12 mouse cellular contexts compared by ENCODE assay signal in genomic region chr14:30291389-30292134, GRCm38 (mm10).
DNase-seq lines count a peak whose midpoint lies in the region; ATAC-seq and TF ChIP-seq lines count a peak whose summit lies in the region.
"Had no signal": no experiment of that assay in that cellular context is flagged by ENCODE, and none has a peak within 500 bp of the region (broad histone marks: within the 10 kb centered on the region; RNA-seq: fewer than 3 reads in every experiment).

No protein-coding gene starts in this region.

- intact Hi-C loops in heart, adult 2 months (cut with DNase I) = no loop called here

- no peak for TF ChIP-seq EP300 in heart, adult 2 months (IDR thresholded peaks at IDR 0.05; ENCODE audit: insufficient read depth, low read depth, low read length)

- no peaks in the 10 kb centered on the region for H3K27me3 ChIP-seq in heart, adult 2 months (ENCODE audit: control insufficient read depth, insufficient read depth, low read length)
- no peaks in the 10 kb centered on the region for H3K27me3 ChIP-seq in thymus, adult 2 months (ENCODE audit: control insufficient read depth, insufficient read depth, low read length)
- no peaks in the 10 kb centered on the region for H3K27me3 ChIP-seq in kidney, embryonic 16.5 days (ENCODE audit: insufficient read depth, low read length)

- no peak overlapping the region for H3K4me2 ChIP-seq in kidney, embryonic 16.5 days (replicated peaks; ENCODE audit: low read depth, low read length)

- H3K9me3 ChIP-seq in kidney, embryonic 16.5 days (ENCODE audit: low read length) = no peaks in the 10 kb centered on the region

- no peaks in the 10 kb centered on the region for H3K4me1 ChIP-seq in heart, adult 2 months (ENCODE audit: control insufficient read depth, insufficient read depth, low read length)
- H3K4me1 ChIP-seq in thymus, adult 2 months (replicated peaks; ENCODE audit: control insufficient read depth, insufficient read depth, low read length) = peaks cover 13% of the 10 kb centered on the region
- peaks cover 13% of the 10 kb centered on the region for H3K4me1 ChIP-seq in kidney, embryonic 16.5 days (ENCODE audit: insufficient read depth, low read length)

- no peak overlapping the region for H3K27ac ChIP-seq in heart, adult 2 months
- peak overlapping the region; percentile 53 for H3K27ac ChIP-seq in thymus, adult 2 months (ENCODE audit: control insufficient read depth, insufficient read depth, low read length)
- no peak overlapping the region; the same call in 1 of the 2 replicates for H3K27ac ChIP-seq in kidney, embryonic 16.5 days (ENCODE audit: low read length)

- no peak overlapping the region for H3K9ac ChIP-seq in heart, adult 2 months (ENCODE audit: low read depth, low read length)
- H3K9ac ChIP-seq in kidney, embryonic 16.5 days (replicated peaks; ENCODE audit: low read length) = no peak overlapping the region

- 61% methylated on average over 9 of the region's 9 CpGs for WGBS in heart, adult 2 months
- WGBS in thymus, adult 2 months = 37% methylated on average over 9 of the region's 9 CpGs
- WGBS in kidney, embryonic 16.5 days = 58% methylated on average over 9 of the region's 9 CpGs

- TF ChIP-seq CTCF in heart, adult 2 months (IDR thresholded peaks at IDR 0.05) = no peak
- TF ChIP-seq CTCF in thymus, adult 2 months (IDR thresholded peaks at IDR 0.05; ENCODE audit: borderline replicate concordance, control insufficient read depth, extremely low read depth, insufficient read depth, low read length, poor library complexity) = no peak

- no peak overlapping the region for H3K4me3 ChIP-seq in heart, adult 2 months
- no peak overlapping the region for H3K4me3 ChIP-seq in thymus, adult 2 months (ENCODE audit: control insufficient read depth, insufficient read depth, low read length)
- no peak overlapping the region for H3K4me3 ChIP-seq in kidney, embryonic 16.5 days (ENCODE audit: low read length)

- TF ChIP-seq POLR2A in heart, adult 2 months (IDR thresholded peaks at IDR 0.05; ENCODE audit: insufficient read depth, low read depth, low read length) = no peak
- TF ChIP-seq POLR2A in thymus, adult 2 months (IDR thresholded peaks at IDR 0.05; ENCODE audit: control insufficient read depth, extremely low read depth, insufficient read depth, low read length, poor library complexity) = no peak

- ATAC-seq in inflammation-experienced regulatory T-cells, adult 6 months = peak; percentile 75
- no peak for ATAC-seq in kidney, embryonic 16.5 days (ENCODE audit: low FRiP score, low TSS enrichment)

- DNase-seq in heart, adult 11 months = peak; percentile 83
- DNase-seq in heart, adult 2 months = no peak
- peak; percentile 17 for DNase-seq in lung, postnatal 36 days
- DNase-seq in lung, postnatal 4 days = no peak
- DNase-seq in thymus, adult 2 months = peak; percentile 67
- DNase-seq in adrenal gland, postnatal 4 days (ENCODE audit: low spot score in 2 of 2) = no peak
- DNase-seq: embryo, embryonic 11 days; kidney, postnatal 36 days; left cerebral cortex, postnatal 4 days; lung, postnatal 10 days had no signal

- H3K36me3 ChIP-seq in heart, adult 2 months (ENCODE audit: control insufficient read depth, insufficient read depth, low read length) = no peaks in the 10 kb centered on the region
- no peaks in the 10 kb centered on the region for H3K36me3 ChIP-seq in thymus, adult 2 months (ENCODE audit: control insufficient read depth, insufficient read depth, low read length)
- H3K36me3 ChIP-seq in kidney, embryonic 16.5 days (ENCODE audit: insufficient read depth, low read length) = no peaks in the 10 kb centered on the region

- no peaks in the 10 kb centered on the region for H3K79me2 ChIP-seq in heart, adult 2 months (replicated peaks; ENCODE audit: control insufficient read depth, insufficient read depth, low read length)

Comparison
In these comparisons a context has a peak if more than half of its experiments do, and no peak if none do; other contexts are left out.
1. DNase-seq: peak in heart, adult 11 months (single experiment), lung, postnatal 36 days (single experiment) and thymus, adult 2 months (single experiment); none in heart, adult 2 months (0 of 2), lung, postnatal 4 days (0 of 2) and adrenal gland, postnatal 4 days (0 of 2).